Mouse (Mus musculus): ENCODE measurements around the gene Fut8.
A peak's percentile ranks its signal among the peaks of the same experiment; 100 is the strongest.
"Not testable (repeated sequence)": the region's sequence is repeated elsewhere in the genome, so short reads cannot be mapped to it uniquely, and the experiment has no call there.

Gene Fut8

DNA sequence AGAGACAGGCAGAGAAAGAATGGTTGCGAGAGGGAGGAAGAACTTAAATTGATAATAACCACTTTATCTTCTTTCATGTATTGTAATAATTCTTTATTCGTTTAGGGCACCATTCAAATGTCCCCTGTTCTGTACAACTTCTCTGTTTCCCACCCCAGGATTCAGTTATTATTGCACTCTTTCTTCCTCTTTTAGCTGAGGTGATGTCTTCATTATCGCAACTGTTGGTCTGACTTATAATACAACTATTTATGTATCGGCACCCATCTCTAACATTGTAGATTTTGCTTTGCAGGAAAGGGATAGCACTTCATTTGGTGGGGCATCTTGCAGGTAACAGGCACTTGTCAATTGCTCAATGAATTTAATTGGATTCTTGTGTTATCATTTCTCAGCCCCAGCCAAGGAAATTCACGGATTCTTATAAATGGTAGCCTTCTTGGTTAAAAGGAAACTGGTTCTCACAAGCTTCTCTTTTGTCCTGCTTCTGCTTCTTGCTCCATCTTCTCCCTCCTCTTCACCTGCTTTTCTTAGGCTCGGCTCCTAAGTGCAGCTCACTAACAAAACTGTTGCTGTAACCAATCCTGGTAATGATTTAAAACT lies 15.6 kb upstream of the Fut8 start:
- no peak for DNase-seq (ENCODE audit: low spot score in 2 of 2)

- DNase-seq (ENCODE audit: low spot score in 2 of 2) = no peak
Measured at GRCm38 (mm10) chr12:77223595-77223994, 14.3 kb upstream of the Fut8 start.

GRCm38 (mm10) chr12:77224121-77224520 lies 13.8 kb upstream of the Fut8 start:
- DNase-seq (ENCODE audit: low spot score in 2 of 2) = no peak

DNA sequence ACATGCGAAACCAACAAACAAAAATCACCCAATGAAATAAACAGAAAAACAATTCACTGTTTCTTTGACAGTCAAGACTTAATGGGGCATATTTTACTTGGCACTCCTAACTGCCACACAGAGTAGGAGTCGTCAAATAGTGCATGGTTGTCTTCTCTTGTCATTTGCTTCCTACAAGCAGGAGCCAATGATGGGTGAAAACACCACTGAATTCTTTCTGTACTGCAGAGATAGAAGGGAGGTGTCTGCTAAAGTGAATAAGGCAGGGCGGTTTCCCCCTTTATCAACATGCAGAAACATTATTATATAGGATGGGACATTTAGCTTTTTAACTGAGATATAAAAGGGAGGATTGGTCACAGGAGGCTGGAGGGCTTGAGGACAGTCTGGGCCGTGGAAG lies 13.0 kb upstream of the Fut8 start:
- DNase-seq (ENCODE audit: low spot score in 2 of 2) = no peak

- no peak for DNase-seq (ENCODE audit: low spot score in 2 of 2)
Measured at GRCm38 (mm10) chr12:77225727-77226126, 12.2 kb upstream of the Fut8 start.

GRCm38 (mm10) chr12:77235958-77236357 lies 2.0 kb upstream of the Fut8 start:
- no peak for DNase-seq (ENCODE audit: low spot score in 2 of 2)

GRCm38 (mm10) chr12:77238531-77239389 lies 835 bp downstream of the Fut8 start:
- peak; percentile 87 to 88 for DNase-seq (ENCODE audit: low spot score in 2 of 2)

DNA sequence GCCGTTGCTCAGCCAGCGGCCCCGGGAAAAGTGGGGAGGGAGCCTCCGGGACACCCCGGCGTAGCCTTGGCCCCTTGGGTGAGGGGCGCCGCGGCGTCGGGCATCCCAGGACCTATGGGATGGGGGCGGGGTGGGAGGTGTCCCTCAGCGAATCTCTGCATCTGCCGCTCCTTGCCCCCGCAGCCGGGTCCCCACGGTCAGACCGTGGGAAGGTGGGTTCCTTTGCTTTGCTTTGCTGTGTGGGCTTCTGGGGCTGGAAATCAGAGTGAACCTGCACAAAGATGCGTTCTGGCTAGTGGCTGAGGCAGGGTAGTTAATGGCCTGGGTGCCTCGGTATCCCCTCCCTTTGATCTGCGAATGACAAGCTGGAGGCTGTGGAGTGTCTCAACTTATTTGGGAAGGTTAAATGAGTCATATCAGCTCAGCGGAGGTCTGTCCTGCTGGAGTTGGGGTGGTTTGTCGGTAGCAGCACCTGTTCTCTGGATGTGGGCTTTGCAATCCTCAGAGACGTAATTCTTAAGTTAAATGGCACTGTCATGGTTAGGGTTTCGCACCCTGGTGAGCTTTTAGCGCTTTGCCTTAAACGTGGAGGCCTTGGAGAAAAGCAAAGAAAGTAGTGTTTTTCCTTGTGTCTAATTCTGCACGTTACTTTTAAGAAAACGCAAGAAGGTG lies 1.6 kb downstream of the Fut8 start:
- peak in 1 of 2 experiments; percentile 64 for DNase-seq (ENCODE audit: low spot score in 2 of 2)

- DNase-seq (ENCODE audit: low spot score in 2 of 2) = no peak
Measured at GRCm38 (mm10) chr12:77240372-77240771, 2.4 kb downstream of the Fut8 start.

- DNase-seq (ENCODE audit: low spot score in 2 of 2) = peak in 1 of 2 experiments; percentile 51
Measured at GRCm38 (mm10) chr12:77240839-77241238, 2.9 kb downstream of the Fut8 start.

GRCm38 (mm10) chr12:77262650-77263049 lies 24.7 kb downstream of the Fut8 start:
- DNase-seq (ENCODE audit: low spot score in 2 of 2) = peak in 1 of 2 experiments; percentile 46

GRCm38 (mm10) chr12:77263816-77264215 lies 25.9 kb downstream of the Fut8 start:
- DNase-seq (ENCODE audit: low spot score in 2 of 2) = no peak

- no peak for DNase-seq (ENCODE audit: low spot score in 2 of 2)
Measured at GRCm38 (mm10) chr12:77270694-77271093, 32.8 kb downstream of the Fut8 start.

- no peak for DNase-seq (ENCODE audit: low spot score in 2 of 2)
Measured at GRCm38 (mm10) chr12:77288507-77288906, 50.6 kb downstream of the Fut8 start.

DNA sequence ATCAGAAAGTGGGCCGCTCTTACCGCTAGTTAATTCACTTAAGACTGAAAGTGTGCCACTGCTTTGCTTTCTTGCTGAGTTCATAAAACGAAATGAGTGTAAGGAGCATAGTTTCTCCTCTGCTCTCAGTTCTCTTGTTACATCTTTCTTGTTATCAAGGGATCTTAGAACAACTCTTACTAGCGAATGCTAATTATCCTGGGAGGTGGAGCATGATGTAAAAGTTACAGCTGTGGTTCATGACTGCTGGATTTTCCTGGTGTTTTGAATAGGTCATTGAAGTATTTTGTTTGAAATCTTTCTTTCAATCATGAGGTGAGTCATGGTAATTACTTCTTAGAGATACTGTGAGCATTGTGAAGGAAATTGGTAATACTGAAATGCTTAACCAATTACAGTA lies 53.1 kb downstream of the Fut8 start:
- no peak for DNase-seq (ENCODE audit: low spot score in 2 of 2)

GRCm38 (mm10) chr12:77291864-77292263 lies 53.9 kb downstream of the Fut8 start:
- DNase-seq (ENCODE audit: low spot score in 2 of 2) = not testable (repeated sequence)

DNA sequence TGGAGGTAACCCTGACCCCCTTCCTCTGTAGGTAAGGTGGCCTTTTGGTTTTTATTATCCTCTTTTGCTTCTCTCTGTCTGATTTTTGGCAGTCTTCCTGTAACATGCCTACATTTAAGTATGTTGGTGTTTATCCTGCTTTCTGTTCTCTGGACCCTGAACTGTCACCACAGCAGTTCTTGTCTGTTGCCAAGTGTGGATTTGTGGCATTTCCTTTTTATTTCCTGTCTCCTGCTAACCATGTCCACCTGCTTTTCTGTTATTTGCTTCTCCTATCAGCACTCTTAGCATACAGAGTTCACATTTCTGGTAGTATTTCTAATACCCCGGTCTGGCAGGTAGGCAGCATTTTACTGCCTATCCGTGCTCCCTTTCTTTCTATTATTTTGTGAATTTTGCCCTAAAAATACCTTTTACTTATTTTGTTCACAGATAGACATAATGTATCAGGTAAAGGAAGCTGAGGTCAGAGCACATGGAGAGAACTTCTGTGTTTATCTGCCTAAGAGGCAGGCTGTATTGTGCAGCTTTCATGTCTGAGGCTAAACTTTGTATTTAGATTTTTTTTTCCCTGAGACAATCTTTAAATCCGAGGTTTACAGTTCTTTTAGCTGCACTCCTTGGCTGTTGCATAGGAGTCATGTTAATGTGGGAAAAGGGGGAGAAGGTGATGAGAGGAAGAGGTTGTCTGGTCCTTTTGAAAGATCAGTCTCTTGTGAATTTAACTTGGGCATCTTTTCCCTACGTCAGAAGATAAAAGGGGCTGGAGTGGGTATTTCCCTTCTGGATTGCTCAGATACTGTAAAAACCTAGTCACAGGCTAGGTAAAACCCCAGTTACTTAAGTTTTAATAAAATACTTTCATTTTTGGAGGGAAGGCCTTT lies 54.7 kb downstream of the Fut8 start:
- DNase-seq (ENCODE audit: low spot score in 2 of 2) = no peak

- no peak for DNase-seq (ENCODE audit: low spot score in 2 of 2)
Measured at GRCm38 (mm10) chr12:77296119-77296518, 58.2 kb downstream of the Fut8 start.

DNA sequence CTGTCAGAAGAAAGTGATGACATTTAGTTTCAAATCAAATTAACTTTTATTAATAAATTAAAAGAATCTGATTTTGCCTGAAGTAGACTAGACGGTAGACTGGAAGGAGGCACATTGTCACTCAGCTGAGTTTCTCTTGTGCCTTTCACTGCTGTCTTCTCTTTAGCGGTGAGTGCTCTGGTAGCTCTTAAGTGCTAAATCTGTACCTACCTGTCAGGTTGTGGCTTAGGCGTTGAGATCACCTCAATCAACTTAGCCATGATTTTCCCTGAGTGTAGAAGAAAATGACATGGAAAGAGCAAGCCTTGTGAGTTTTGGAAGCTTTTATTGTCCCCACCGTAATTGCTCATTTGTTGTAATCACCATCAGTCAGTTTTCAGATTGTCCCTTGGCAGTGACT lies 59.2 kb downstream of the Fut8 start:
- no peak for DNase-seq (ENCODE audit: low spot score in 2 of 2)

DNA sequence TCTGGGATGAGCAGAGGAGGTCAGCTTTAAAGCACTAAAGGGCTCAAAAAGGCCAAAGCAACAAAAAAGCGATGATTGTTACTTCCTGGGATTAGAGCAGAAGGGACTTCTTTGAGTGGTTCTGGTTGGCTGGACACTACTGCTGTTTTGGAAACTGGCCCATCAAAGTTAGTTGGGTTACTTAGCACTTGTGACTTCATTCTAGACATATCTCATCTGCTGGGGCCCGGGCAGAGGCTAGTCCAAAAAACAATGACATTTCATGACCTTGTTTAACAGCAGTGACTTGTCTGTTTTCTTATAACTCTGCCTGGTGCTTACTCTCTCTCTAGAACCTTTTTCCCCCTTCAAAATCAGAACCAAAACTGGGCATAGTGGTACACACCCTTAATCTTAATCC lies 59.9 kb downstream of the Fut8 start:
- DNase-seq (ENCODE audit: low spot score in 2 of 2) = no peak

- no peak for DNase-seq (ENCODE audit: low spot score in 2 of 2)
Measured at GRCm38 (mm10) chr12:77302011-77302410, 64.1 kb downstream of the Fut8 start.

- no peak for DNase-seq (ENCODE audit: low spot score in 2 of 2)
Measured at GRCm38 (mm10) chr12:77303367-77303766, 65.4 kb downstream of the Fut8 start.
